Mouse (Mus musculus) kidney, embryonic 16.5 days (tissue): Measurements from ENCODE around the gene Hnf1b. TPM values are rescaled to one million over a fixed set of nuclear protein-coding genes. Genes with fewer than 3 reads are reported as not detected.
A peak's percentile ranks its signal among the peaks of the same experiment; 100 is the strongest.

Source experiments
- ATAC-seq: fragments of 200-750 bp; cut with Nextera tagmentation; 2 replicates; pipeline ENCODE4 v1.8.0; 2017; ENCODE audit warnings: moderate TSS enrichment; ENCODE audit not compliant: low FRiP score, low TSS enrichment
- H3K27ac ChIP-seq: fragments of 300-500 bp; sonication (generic); 2 replicates; pipeline ENCODE4 v1.5.1; 2014; ENCODE audit warnings: low read length
- H3K27me3 ChIP-seq: fragments of 300-500 bp; sonication (generic); 2 replicates; pipeline ENCODE4 v1.6.1; 2014; ENCODE audit warnings: low read length, control low read depth, mixed read lengths; ENCODE audit not compliant: insufficient read depth
- H3K36me3 ChIP-seq: fragments of 300-500 bp; sonication (generic); 2 replicates; pipeline ENCODE4 v1.6.1; 2014; ENCODE audit warnings: low read length, control low read depth, mixed read lengths; ENCODE audit not compliant: insufficient read depth
- H3K4me1 ChIP-seq: fragments of 300-500 bp; sonication (generic); 2 replicates; pipeline ENCODE4 v1.6.1; 2014; ENCODE audit warnings: low read length, control low read depth, mixed read lengths; ENCODE audit not compliant: insufficient read depth
- H3K4me2 ChIP-seq: fragments of 300-500 bp; sonication (generic); replicated peaks from 2 replicates; pipeline ENCODE4 v1.6.1; 2014; ENCODE audit warnings: low read depth, low read length
- H3K4me3 ChIP-seq: fragments of 300-500 bp; sonication (generic); 2 replicates; pipeline ENCODE4 v1.5.1; 2014; ENCODE audit warnings: mild to moderate bottlenecking, low read length
- H3K9ac ChIP-seq: fragments of 300-500 bp; sonication (generic); replicated peaks from 2 replicates; pipeline ENCODE4 v1.6.1; 2014; ENCODE audit warnings: low read length
- H3K9me3 ChIP-seq: fragments of 300-500 bp; sonication (generic); 2 replicates; pipeline ENCODE4 v1.6.1; 2016; ENCODE audit warnings: low read length, control low read depth
- WGBS: fragments of 180-500 bp; shearing (Covaris S2); extraction: QIAGEN DNeasy Blood & Tissue Kit; methylation state at CpG from one replicate; pipeline ENCODE4 v1.1.7; 2014; 5-methylcytosine and 5-hydroxymethylcytosine counted together
- polyA plus RNA-seq: library from polyadenylated mRNA; unstranded; fragments of >200 nt; fragmentation: Nextera tagmentation; extraction: Ambion mirVana; gene quantifications from 2 replicates; pipeline ENCODE4 v1.2.1, GENCODE M21; 2015

Gene Hnf1b
- polyA plus RNA-seq, 1 experiment from 2014 or later, result 90.9 TPM

DNA sequence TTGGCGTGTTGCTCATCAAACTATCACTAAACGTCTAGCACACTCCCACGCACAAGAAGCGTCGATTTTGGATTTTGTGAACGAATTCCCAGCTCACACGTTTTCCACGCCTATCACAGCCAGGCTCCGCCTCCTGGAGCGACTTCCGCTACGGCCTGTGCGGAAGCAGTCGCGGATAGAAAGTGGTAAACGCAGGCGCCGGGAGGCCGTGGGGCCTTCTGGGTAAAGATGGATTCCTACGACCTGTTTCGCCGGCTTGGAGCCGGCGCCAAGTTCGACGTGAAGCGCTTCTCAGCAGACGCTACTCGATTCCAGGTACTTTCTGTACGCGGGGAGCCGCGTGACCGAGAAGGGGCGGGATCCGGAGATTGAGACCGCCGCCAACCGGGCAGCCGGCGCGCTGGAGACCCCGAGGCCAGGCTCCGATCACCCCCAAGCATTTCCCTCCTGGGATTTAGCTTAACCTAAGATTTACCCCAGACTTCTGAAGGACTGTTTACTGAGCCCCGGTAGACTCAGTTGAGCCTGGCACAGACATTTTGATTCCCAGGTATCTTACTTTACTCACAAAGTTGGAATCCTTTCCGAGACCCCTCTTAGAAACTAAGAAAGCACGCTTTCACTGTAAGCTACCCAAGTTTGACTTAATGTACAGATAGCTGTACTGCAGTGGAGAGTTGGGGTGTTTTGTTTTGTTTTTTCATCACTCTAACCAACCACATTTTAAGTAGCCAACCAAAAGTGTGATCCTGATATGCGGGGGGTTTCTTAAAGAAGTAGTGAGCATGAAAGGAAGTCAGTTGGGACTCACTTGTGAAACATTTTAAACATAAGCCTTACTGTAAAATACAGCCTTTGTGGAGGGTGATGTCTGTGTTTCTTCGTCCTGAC lies 92.3 kb downstream of the Hnf1b start, which contains the start of gene Ddx52:
TSS of gene Ddx52 (plus strand) at position 113 of the 891 bp plus-strand sequence.
- Histone ChIP-seq H3K27me3 (0 out of 2 replicates have a peak, but pooled peaks cover 5% of the 10 kb centered on the region), H3K9ac (peak within 1 kb of the TSS; percentile 89), H3K4me2 (peak within 1 kb of the TSS; percentile 86), H3K4me1 (peaks cover 14% of the 10 kb centered on the region), H3K9me3 (no peaks in the 10 kb centered on the region), H3K4me3 (peak within 1 kb of the TSS; percentile 82), H3K27ac (peak within 1 kb of the TSS; percentile 70), H3K36me3 (peaks cover 30% of the 10 kb centered on the region)
- peak; percentile 93 for ATAC-seq
- WGBS, result under 1% methylated on average over 49 of the region's 49 CpGs

Other genes starting within 250 kb of the Hnf1b start
- not detected in 2 replicates for gene Rpl9-ps1, start 204.4 kb upstream of the Hnf1b start, polyA plus RNA-seq
- gene Ccl3, start 200.7 kb upstream of the Hnf1b start, polyA plus RNA-seq, result 0.48 and 0.50 TPM in 2 replicates
- gene Ccl4, start 187.5 kb upstream of the Hnf1b start, polyA plus RNA-seq, result 0.60 and 0.85 TPM in 2 replicates
- gene Wfdc17, start 146.1 kb upstream of the Hnf1b start, polyA plus RNA-seq, result 0.86 and 1.5 TPM in 2 replicates
- not detected in 2 replicates for gene Wfdc18, start 141.0 kb upstream of the Hnf1b start, polyA plus RNA-seq
- gene Wfdc21, start 103.1 kb upstream of the Hnf1b start, polyA plus RNA-seq, result 0.71 TPM in 1 of 2 replicates, not detected in the other
- gene Heatr6, start 96.4 kb upstream of the Hnf1b start, polyA plus RNA-seq, result 23.6 and 27.2 TPM in 2 replicates
- gene Ddx52, start 92.0 kb downstream of the Hnf1b start, polyA plus RNA-seq, result 35.4 and 39.0 TPM in 2 replicates
- 10.5 and 10.9 TPM in 2 replicates for gene Synrg, start 114.4 kb downstream of the Hnf1b start, polyA plus RNA-seq
- 45.4 and 54.6 TPM in 2 replicates for gene Dusp14, start 219.2 kb downstream of the Hnf1b start, polyA plus RNA-seq